Mouse (Mus musculus): ENCODE measurements around the gene 3110082I17Rik.

Gene 3110082I17Rik

GRCm38 (mm10) chr5:139417480-139417879 lies 42.8 kb downstream of the 3110082I17Rik start:
- no peak for DNase-seq

DNA sequence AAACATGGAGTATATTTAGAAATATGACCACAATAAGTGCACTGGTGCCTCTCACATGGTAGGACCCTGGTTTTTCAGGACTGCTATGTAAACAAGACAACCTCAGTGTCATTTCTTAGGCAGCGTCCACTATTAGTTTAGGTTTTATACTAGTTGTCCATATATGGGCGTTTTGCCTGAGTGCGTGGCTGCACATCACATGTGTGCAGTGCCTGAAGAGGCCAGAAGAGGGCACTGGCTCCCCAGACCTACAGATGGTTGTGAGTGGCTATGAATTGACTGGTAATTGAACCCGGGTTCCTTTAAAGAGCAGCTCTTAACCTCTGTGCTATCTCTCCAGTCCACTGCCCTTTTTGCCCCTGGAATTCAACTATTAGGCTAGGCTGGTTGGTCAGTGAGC lies 43.4 kb downstream of the 3110082I17Rik start:
- no peak for DNase-seq

DNA sequence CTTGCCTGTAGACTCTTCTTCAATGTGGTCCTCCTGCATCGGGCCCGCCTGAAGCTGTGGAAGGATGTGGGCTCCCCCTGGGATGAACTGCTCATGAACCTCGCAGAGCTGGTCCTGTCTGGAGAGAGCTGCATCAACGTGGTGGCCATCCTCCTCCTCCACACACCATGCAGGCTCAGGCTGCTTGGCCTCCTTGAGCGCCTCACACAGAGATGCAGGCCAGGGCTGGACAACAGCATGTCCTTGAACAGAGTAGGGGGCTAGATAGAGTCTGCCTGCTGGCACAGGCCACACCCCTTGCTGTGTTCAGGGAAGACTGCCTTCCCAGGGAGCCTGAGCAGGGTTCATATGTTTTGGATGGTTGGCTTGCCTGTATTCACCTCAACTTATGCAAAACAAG lies 45.3 kb downstream of the 3110082I17Rik start:
- no peak for DNase-seq

- no peak for DNase-seq
Observed at GRCm38 (mm10) chr5:139413545-139413944, 46.8 kb downstream of the 3110082I17Rik start.

- DNase-seq = no peak
Observed at GRCm38 (mm10) chr5:139411665-139412314, 48.5 kb downstream of the 3110082I17Rik start.

DNA sequence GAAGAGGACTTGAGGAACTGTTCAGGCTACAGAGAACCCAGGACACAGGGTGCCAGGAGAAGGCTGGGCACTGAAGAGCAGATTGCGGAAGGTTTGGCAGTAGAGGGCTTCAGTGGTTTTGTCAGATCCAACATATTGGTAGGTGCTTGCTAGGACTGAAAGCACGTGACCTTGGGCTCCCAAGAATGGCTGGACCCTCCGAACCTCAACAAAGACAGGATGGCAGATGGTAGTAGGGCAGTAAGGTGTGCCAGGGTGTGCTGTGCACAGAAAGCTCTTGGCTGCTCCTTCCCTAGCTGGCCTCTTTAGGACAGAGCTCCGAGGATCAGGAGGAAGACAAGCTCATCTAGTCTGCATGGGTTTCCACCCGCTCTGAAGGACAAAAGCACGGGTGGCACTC lies 49.2 kb downstream of the 3110082I17Rik start:
- no peak for DNase-seq

- DNase-seq = no peak
Observed at GRCm38 (mm10) chr5:139410056-139410455, 50.3 kb downstream of the 3110082I17Rik start.

DNA sequence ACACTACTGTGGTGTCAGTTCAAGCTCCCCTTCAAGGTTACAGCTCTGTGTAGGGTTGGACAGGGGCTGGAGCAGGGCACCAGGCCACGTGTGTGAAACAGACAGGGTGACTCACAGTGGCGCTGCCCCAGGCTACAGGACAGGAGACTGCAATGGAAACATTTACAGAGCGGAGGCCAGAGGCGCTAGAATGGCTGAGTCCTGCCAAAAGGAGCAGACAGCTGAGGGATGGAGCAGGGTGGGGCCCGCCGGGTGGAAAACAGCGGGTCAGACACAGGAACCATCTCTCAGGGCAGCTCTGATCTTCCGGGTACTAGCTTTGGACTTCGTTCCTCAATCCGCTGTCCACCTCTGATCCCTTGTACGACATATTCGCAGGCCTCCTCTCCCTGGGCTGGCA lies 50.9 kb downstream of the 3110082I17Rik start:
- no peak for DNase-seq

- DNase-seq = peak in 1 of 2 experiments; percentile 40
Observed at GRCm38 (mm10) chr5:139408511-139408910, 51.8 kb downstream of the 3110082I17Rik start.

GRCm38 (mm10) chr5:139407121-139407885 lies 53.0 kb downstream of the 3110082I17Rik start:
- DNase-seq = no peak

GRCm38 (mm10) chr5:139405953-139406352 lies 54.4 kb downstream of the 3110082I17Rik start:
- DNase-seq = no peak

DNA sequence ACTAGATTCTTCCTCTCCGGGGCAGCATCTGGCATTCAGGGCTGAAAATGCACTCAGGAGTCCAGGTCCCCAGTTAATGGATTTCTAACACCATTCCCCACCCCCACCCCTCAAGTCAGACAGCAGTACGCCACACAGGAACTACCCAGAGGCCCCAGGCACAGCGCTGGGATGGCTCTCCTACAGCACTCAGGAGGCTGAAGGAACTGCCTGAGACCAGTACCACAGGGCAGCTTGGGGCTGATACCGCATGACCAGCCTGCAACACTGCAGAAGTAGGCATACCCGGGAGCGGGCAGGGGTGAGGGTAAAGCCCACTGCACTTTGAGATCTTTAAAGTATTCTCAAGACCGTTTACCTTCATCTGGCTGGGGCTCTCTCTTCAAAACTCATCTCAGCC lies 54.8 kb downstream of the 3110082I17Rik start:
- DNase-seq = no peak

GRCm38 (mm10) chr5:139404801-139405401 lies 55.4 kb downstream of the 3110082I17Rik start, which contains the start of gene C130050O18Rik:
Gene C130050O18Rik, plus strand, starts transcription at chr5:139405280.
- DNase-seq = no peak

DNA sequence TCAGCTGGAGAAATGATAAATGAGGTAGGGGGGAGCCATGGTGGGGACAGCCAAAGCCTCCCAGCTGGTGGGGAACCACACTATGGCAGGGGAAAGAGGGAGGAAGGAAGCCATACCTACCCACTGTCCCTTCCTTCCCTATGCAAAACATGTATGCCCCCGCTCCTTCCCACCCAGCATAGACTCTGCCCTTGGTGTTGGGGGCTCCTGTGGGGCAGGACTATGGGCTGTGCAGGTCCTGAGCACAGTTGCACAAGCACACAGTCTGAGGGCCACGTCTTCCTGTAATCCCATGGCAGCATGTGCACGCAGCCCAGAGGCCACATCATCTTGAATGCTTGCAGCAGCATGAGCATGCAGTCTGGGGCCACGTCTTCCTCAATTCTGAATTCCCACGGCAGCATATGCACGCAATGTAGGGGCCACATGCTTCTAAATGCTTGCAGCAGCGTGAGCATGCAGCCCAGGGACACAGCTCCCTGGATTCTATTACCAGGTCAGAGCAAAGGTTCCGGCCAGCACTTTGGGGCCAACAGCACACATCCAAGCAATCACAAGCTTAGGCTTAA lies 56.6 kb downstream of the 3110082I17Rik start:
- no peak for DNase-seq

- DNase-seq = no peak
Observed at GRCm38 (mm10) chr5:139402106-139402505, 58.2 kb downstream of the 3110082I17Rik start.

- no peak for DNase-seq
Observed at GRCm38 (mm10) chr5:139399991-139400390, 60.3 kb downstream of the 3110082I17Rik start.

DNA sequence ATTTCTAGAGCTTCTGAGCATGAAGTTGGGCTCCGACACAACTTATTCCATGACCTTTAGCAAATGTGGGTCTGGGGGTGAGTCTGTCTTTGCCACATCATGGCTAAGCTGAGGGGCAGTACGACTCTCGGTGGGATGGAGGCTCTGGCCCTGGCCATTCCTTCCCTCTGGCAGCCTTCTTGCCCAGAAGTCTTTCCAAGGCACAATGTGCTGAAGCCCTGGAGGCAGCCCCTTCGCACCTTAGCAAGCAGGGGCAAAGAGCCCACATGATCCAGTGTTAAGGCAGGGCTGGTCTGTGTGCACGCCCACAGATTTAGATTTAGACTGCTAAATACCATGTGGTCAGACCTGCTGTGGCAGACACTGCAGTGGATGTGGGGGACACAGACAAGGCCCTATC lies 61.5 kb downstream of the 3110082I17Rik start:
- no peak for DNase-seq

GRCm38 (mm10) chr5:139397959-139398753 lies 62.2 kb downstream of the 3110082I17Rik start:
- DNase-seq = peak; percentile 71 to 87

- no peak for DNase-seq
Observed at GRCm38 (mm10) chr5:139397359-139397916, 62.9 kb downstream of the 3110082I17Rik start.

GRCm38 (mm10) chr5:139395528-139395927 lies 64.8 kb downstream of the 3110082I17Rik start:
- DNase-seq = no peak

DNA sequence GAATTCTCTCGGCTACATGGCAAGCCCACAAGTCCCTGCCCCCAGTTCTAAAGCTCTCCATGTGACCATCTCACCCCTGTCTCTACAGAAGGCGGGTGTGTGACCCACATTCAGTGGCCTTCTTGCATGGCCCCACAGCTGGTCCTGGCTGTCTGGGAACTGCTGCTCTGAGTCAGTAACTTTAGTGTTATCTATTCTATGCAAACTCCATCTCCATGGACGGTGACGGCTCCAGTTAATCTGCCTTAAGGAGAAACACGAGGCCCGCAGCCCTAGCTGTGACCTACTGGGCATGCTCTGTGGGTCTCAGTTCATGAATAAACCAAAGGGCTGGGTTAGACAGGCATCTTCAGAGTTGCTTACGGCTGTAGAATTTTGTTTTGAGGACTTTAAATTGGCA lies 65.9 kb downstream of the 3110082I17Rik start:
- DNase-seq = no peak

DNA sequence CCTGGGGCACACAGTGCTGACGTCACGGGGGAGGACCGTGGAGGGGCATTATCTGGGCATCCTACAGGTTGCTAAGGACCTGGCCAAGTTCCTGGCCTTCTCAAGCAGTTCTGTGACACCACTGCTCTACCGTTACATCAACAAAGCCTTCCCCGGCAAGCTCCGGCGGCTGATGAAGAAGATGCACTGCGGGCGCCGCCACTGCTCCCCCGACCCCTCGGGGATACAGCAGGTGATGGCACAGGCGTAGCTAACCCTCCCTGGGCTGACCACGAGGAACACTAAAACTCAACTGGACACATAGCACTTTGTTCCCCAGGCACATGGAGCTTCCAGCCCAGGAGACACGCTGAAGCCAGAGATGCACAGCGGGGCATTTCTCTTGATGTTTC lies 67.1 kb downstream of the 3110082I17Rik start:
- no peak for DNase-seq
